ENCODE assay signal across 31 mouse cellular contexts in the genomic region with DNA sequence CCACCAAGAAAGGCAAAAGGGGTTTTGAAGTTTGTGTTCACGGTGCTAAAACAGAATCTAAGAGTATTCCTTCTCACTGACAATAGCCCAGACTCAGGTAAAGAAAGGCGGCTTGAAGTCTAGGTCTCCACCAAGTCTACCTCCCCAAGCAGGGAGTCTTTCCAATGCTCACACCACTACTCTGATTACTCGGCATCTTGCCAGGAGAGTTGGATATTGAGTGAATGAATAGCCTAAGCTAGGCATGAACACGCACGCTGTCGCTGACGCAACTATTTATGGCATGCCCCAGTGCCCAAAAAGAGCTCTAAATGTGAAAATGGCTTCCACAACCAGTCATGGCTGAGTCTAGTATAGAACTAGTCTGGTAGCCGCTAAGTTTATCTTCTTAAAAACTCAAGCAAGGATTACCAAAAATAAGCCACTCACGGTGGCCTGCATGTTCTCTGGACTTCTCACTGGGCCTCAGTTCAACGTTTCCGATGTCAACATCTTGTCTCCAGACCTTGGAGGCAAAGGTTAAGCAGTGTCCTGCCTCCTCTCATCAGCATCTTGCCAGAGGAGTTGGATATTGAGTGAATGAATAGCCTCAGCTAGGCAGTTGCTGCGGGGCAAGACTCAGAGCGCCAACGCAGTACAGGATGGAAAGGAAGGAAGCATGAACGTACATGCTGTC. TPM values are rescaled to one million over a fixed set of nuclear protein-coding genes. Genes with fewer than 3 reads are reported as not detected.
DNase-seq lines count a peak whose midpoint lies in the region; ATAC-seq and TF ChIP-seq lines count a peak whose summit lies in the region.
"Had no signal": no experiment of that assay in that cellular context is flagged by ENCODE, and none has a peak within 500 bp of the region (broad histone marks: within the 10 kb centered on the region; RNA-seq: fewer than 3 reads in every experiment).

No protein-coding gene starts in this region.

- no peak overlapping the region for H3K4me2 ChIP-seq in heart, embryonic 12.5 days
- H3K4me2 ChIP-seq: embryonic facial prominence, embryonic 15.5 days; forebrain, embryonic 13.5 days; hindbrain, embryonic 13.5 days; limb, embryonic 15.5 days; liver, embryonic 13.5 days; midbrain, embryonic 13.5 days; neural tube, embryonic 15.5 days had no signal

- TF ChIP-seq POLR2A in cortical plate, adult 2 months (IDR thresholded peaks at IDR 0.05; ENCODE audit: extremely low read depth, insufficient read depth, low read length), result no peak

- H3K27ac ChIP-seq in heart, embryonic 12.5 days (ENCODE audit: poor library complexity, severe bottlenecking), result peak overlapping the region; percentile 18; the same call in 1 of the 2 replicates
- peak overlapping the region; percentile 85 for H3K27ac ChIP-seq in layer of hippocampus, adult 2 months
- H3K27ac ChIP-seq in cortical plate, adult 2 months (ENCODE audit: insufficient read depth, low read length), result 0 out of 2 replicates have a peak overlapping the region, but pooled peaks have one; percentile 10
- H3K27ac ChIP-seq: embryonic facial prominence, embryonic 10.5 days; embryonic facial prominence, embryonic 15.5 days; forebrain, embryonic 13.5 days; hindbrain, embryonic 13.5 days; limb, embryonic 15.5 days; liver, embryonic 13.5 days; macrophage; midbrain, embryonic 13.5 days; neural tube, embryonic 15.5 days had no signal

- H3K9ac ChIP-seq in heart, embryonic 12.5 days, result no peak overlapping the region
- H3K9ac ChIP-seq: embryonic facial prominence, embryonic 15.5 days; forebrain, embryonic 13.5 days; hindbrain, embryonic 13.5 days; limb, embryonic 15.5 days; liver, embryonic 13.5 days; midbrain, embryonic 13.5 days; neural tube, embryonic 15.5 days had no signal

- H3K9me3 ChIP-seq in heart, embryonic 12.5 days (replicated peaks), result no peaks in the 10 kb centered on the region
- H3K9me3 ChIP-seq: embryonic facial prominence, embryonic 10.5 days; embryonic facial prominence, embryonic 15.5 days; forebrain, embryonic 13.5 days; hindbrain, embryonic 13.5 days; limb, embryonic 15.5 days; liver, embryonic 13.5 days; midbrain, embryonic 13.5 days; neural tube, embryonic 15.5 days had no signal

- TF ChIP-seq CTCF in layer of hippocampus, adult 2 months (conservative IDR thresholded peaks at IDR 0.05), result no peak
- no peak for TF ChIP-seq CTCF in cortical plate, adult 2 months (IDR thresholded peaks at IDR 0.05; ENCODE audit: extremely low read depth, insufficient read depth, low read length)

- H3K4me3 ChIP-seq in heart, embryonic 12.5 days, result no peak overlapping the region
- no peak overlapping the region for H3K4me3 ChIP-seq in layer of hippocampus, adult 2 months
- H3K4me3 ChIP-seq in cortical plate, adult 2 months (ENCODE audit: insufficient read depth, low read length), result no peak overlapping the region
- H3K4me3 ChIP-seq: embryonic facial prominence, embryonic 10.5 days; embryonic facial prominence, embryonic 15.5 days; forebrain, embryonic 13.5 days; hindbrain, embryonic 13.5 days; limb, embryonic 15.5 days; liver, embryonic 13.5 days; midbrain, embryonic 13.5 days; neural tube, embryonic 15.5 days had no signal

- H3K4me1 ChIP-seq in heart, embryonic 12.5 days (replicated peaks), result peaks cover 58% of the 10 kb centered on the region
- no peaks in the 10 kb centered on the region for H3K4me1 ChIP-seq in cortical plate, adult 2 months (ENCODE audit: control insufficient read depth, insufficient read depth, low read length)

- ATAC-seq in heart, embryonic 12.5 days (ENCODE audit: insufficient number of reproducible peaks, low FRiP score), result no peak
- ATAC-seq: forebrain, embryonic 13.5 days; inflammation-experienced regulatory T-cells, adult 6 months; lung, postnatal 0 days; midbrain, embryonic 13.5 days had no signal

- 0 out of 2 replicates have a peak, but pooled peaks cover 8% of the 10 kb centered on the region for H3K36me3 ChIP-seq in heart, embryonic 12.5 days
- H3K36me3 ChIP-seq: embryonic facial prominence, embryonic 10.5 days; embryonic facial prominence, embryonic 15.5 days; hindbrain, embryonic 13.5 days; limb, embryonic 15.5 days; liver, embryonic 13.5 days; midbrain, embryonic 13.5 days; neural tube, embryonic 15.5 days had no signal

- intact Hi-C loops in heart, postnatal 25 days (cut with DNase I), result no loop called here

- WGBS in heart, embryonic 12.5 days, result 71% methylated on average over 15 of the region's 15 CpGs

- H3K27me3 ChIP-seq in heart, embryonic 12.5 days (replicated peaks), result no peaks in the 10 kb centered on the region
- H3K27me3 ChIP-seq: CH12.LX; embryonic facial prominence, embryonic 15.5 days; forebrain, embryonic 13.5 days; hindbrain, embryonic 13.5 days; limb, embryonic 15.5 days; midbrain, embryonic 13.5 days; neural tube, embryonic 15.5 days had no signal

- DNase-seq in heart, postnatal 25 days (ENCODE audit: low spot score), result no peak
- no peak for DNase-seq in layer of hippocampus, adult 2 months (ENCODE audit: low spot score in 2 of 2)
- no peak for DNase-seq in layer of hippocampus, adult 9-10 months (ENCODE audit: low spot score)
- peak; percentile 91 for DNase-seq in adipocyte (ENCODE audit: low spot score)
- no peak for DNase-seq in lung, postnatal 4 days
- DNase-seq: adrenal gland, postnatal 10 days; cerebellum, adult 18-20 months; cerebellum, postnatal 14 days; gastrocnemius, postnatal 14 days; heart, postnatal 36 days; kidney, adult 11 months; kidney, postnatal 14 days; left cerebral cortex, postnatal 4 days; liver, embryonic 13.5 days; lung, adult 18-20 months; right cerebral cortex, adult 18-20 months; spleen, adult 18-20 months; thymus, postnatal 14 days had no signal

RNA-seq across cellular contexts. Expression of a gene that starts 44.8 kb away (rescaled TPM):
- polyA plus RNA-seq in heart, embryonic 12.5 days (2016; fragmentation: Nextera tagmentation; extraction: Ambion mirVana), result 19.7 and 19.9 TPM in 2 replicates
- total RNA-seq in heart, postnatal 25 days (2021), result 1 to 10 TPM; 1.6 to 1.7 TPM
- total RNA-seq in layer of hippocampus, adult 2 months (2021), result 100 to 1,000 TPM; 388 to 405 TPM
- 373 TPM in 2 replicates for polyA plus RNA-seq in cortical plate, adult 2 months (2012; rRNA removed)

Comparison
In these comparisons a context has a peak if more than half of its experiments do, and no peak if none do; other contexts are left out.
1. H3K27ac ChIP-seq: peak in every context shown above with its lines; median percentile 85 in layer of hippocampus, adult 2 months; 18 in heart, embryonic 12.5 days; 10 in cortical plate, adult 2 months.
2. RNA of a gene that starts 44.8 kb away (total RNA-seq): 388 to 405 TPM in layer of hippocampus, adult 2 months; 1.6 to 1.7 TPM in heart, postnatal 25 days; every median in the first group is over 100 times any median in the second.